Mouse (Mus musculus): Measurements from ENCODE around the gene Dido1.

- TF ChIP-seq CTCF (IDR thresholded peaks at IDR 0.05; ENCODE audit: insufficient read depth, low read depth, low read length), result no peak
- 0 out of 2 replicates have a peak, but pooled peaks have one; percentile 0 for TF ChIP-seq POLR2A (IDR thresholded peaks at IDR 0.05; ENCODE audit: insufficient read depth, low read depth, low read length)
These were observed 526 bp downstream of the Dido1 start for GRCm38 (mm10) chr2:180709023-180709922.
